Mouse (Mus musculus): ENCODE measurements around the gene Nptxr. TPM values are rescaled to one million over a fixed set of nuclear protein-coding genes. Genes with fewer than 3 reads are reported as not detected.

Nptxr gene
- polyA plus RNA-seq, 1 experiment: 9.7 TPM

- no peak overlapping the region for H3K4me3 ChIP-seq (ENCODE audit: insufficient read depth, low read length)
- no peaks in the 10 kb centered on the region for H3K4me1 ChIP-seq (ENCODE audit: control insufficient read depth, insufficient read depth, low read length)
- TF ChIP-seq POLR2A (IDR thresholded peaks at IDR 0.05; ENCODE audit: low read depth, low read length) (no peak), CTCF (IDR thresholded peaks at IDR 0.05; ENCODE audit: borderline replicate concordance, insufficient read depth, low read length) (no peak)
- no peak overlapping the region for H3K27ac ChIP-seq (ENCODE audit: insufficient read depth, low read length)
Observed at GRCm38 (mm10) chr15:79807050-79807449, 2.5 kb upstream of the Nptxr start.

GRCm38 (mm10) chr15:79805246-79805645, 680 bp upstream of the Nptxr start:
- H3K4me1 ChIP-seq (ENCODE audit: control insufficient read depth, insufficient read depth, low read length): no peaks in the 10 kb centered on the region
- TF ChIP-seq POLR2A (IDR thresholded peaks at IDR 0.05; ENCODE audit: low read depth, low read length) (no peak), CTCF (IDR thresholded peaks at IDR 0.05; ENCODE audit: borderline replicate concordance, insufficient read depth, low read length) (no peak)
- H3K4me3 ChIP-seq (ENCODE audit: insufficient read depth, low read length): no peak overlapping the region
- no peak overlapping the region for H3K27ac ChIP-seq (ENCODE audit: insufficient read depth, low read length)

- H3K4me1 ChIP-seq (ENCODE audit: control insufficient read depth, insufficient read depth, low read length): no peaks in the 10 kb centered on the region
- no peak overlapping the region for H3K27ac ChIP-seq (ENCODE audit: insufficient read depth, low read length)
- H3K4me3 ChIP-seq (ENCODE audit: insufficient read depth, low read length): peak overlapping the region; percentile 29
- no peak for TF ChIP-seq CTCF (IDR thresholded peaks at IDR 0.05; ENCODE audit: borderline replicate concordance, insufficient read depth, low read length)
- TF ChIP-seq POLR2A (IDR thresholded peaks at IDR 0.05; ENCODE audit: low read depth, low read length): no peak
Observed at GRCm38 (mm10) chr15:79803533-79804351, 824 bp downstream of the Nptxr start.

GRCm38 (mm10) chr15:79802304-79802703, 2.3 kb downstream of the Nptxr start:
- Histone ChIP-seq H3K27ac (ENCODE audit: insufficient read depth, low read length) (no peak overlapping the region), H3K4me3 (ENCODE audit: insufficient read depth, low read length) (no peak overlapping the region), H3K4me1 (ENCODE audit: control insufficient read depth, insufficient read depth, low read length) (no peaks in the 10 kb centered on the region)
- no peak for TF ChIP-seq CTCF (IDR thresholded peaks at IDR 0.05; ENCODE audit: borderline replicate concordance, insufficient read depth, low read length)
- TF ChIP-seq POLR2A (IDR thresholded peaks at IDR 0.05; ENCODE audit: low read depth, low read length): no peak

- Histone ChIP-seq H3K4me3 (ENCODE audit: insufficient read depth, low read length) (no peak overlapping the region), H3K27ac (ENCODE audit: insufficient read depth, low read length) (no peak overlapping the region), H3K4me1 (ENCODE audit: control insufficient read depth, insufficient read depth, low read length) (no peaks in the 10 kb centered on the region)
- TF ChIP-seq CTCF (IDR thresholded peaks at IDR 0.05; ENCODE audit: borderline replicate concordance, insufficient read depth, low read length) (no peak), POLR2A (IDR thresholded peaks at IDR 0.05; ENCODE audit: low read depth, low read length) (no peak)
Observed at GRCm38 (mm10) chr15:79801646-79802045, 2.9 kb downstream of the Nptxr start.

GRCm38 (mm10) chr15:79800701-79801100, 3.9 kb downstream of the Nptxr start:
- Histone ChIP-seq H3K4me1 (ENCODE audit: control insufficient read depth, insufficient read depth, low read length) (no peaks in the 10 kb centered on the region), H3K4me3 (ENCODE audit: insufficient read depth, low read length) (no peak overlapping the region), H3K27ac (ENCODE audit: insufficient read depth, low read length) (no peak overlapping the region)
- TF ChIP-seq CTCF (IDR thresholded peaks at IDR 0.05; ENCODE audit: borderline replicate concordance, insufficient read depth, low read length) (no peak), POLR2A (IDR thresholded peaks at IDR 0.05; ENCODE audit: low read depth, low read length) (no peak)

- Histone ChIP-seq H3K4me1 (ENCODE audit: control insufficient read depth, insufficient read depth, low read length) (no peaks in the 10 kb centered on the region), H3K4me3 (ENCODE audit: insufficient read depth, low read length) (no peak overlapping the region), H3K27ac (ENCODE audit: insufficient read depth, low read length) (no peak overlapping the region)
- TF ChIP-seq POLR2A (IDR thresholded peaks at IDR 0.05; ENCODE audit: low read depth, low read length) (no peak), CTCF (IDR thresholded peaks at IDR 0.05; ENCODE audit: borderline replicate concordance, insufficient read depth, low read length) (no peak)
Observed at GRCm38 (mm10) chr15:79798591-79798990, 6.0 kb downstream of the Nptxr start.

GRCm38 (mm10) chr15:79797680-79798079, 6.9 kb downstream of the Nptxr start:
- TF ChIP-seq CTCF (IDR thresholded peaks at IDR 0.05; ENCODE audit: borderline replicate concordance, insufficient read depth, low read length) (no peak), POLR2A (IDR thresholded peaks at IDR 0.05; ENCODE audit: low read depth, low read length) (no peak)
- H3K27ac ChIP-seq (ENCODE audit: insufficient read depth, low read length): no peak overlapping the region

GRCm38 (mm10) chr15:79797096-79797495, 7.5 kb downstream of the Nptxr start:
- TF ChIP-seq POLR2A (IDR thresholded peaks at IDR 0.05; ENCODE audit: low read depth, low read length) (no peak), CTCF (IDR thresholded peaks at IDR 0.05; ENCODE audit: borderline replicate concordance, insufficient read depth, low read length) (no peak)
- Histone ChIP-seq H3K27ac (ENCODE audit: insufficient read depth, low read length) (no peak overlapping the region), H3K4me1 (ENCODE audit: control insufficient read depth, insufficient read depth, low read length) (no peaks in the 10 kb centered on the region), H3K4me3 (ENCODE audit: insufficient read depth, low read length) (no peak overlapping the region)

More at GRCm38 (mm10) chr15:79797680-79798079, 6.9 kb downstream of the Nptxr start:
- H3K4me1 ChIP-seq (ENCODE audit: control insufficient read depth, insufficient read depth, low read length): no peaks in the 10 kb centered on the region
- no peak overlapping the region for H3K4me3 ChIP-seq (ENCODE audit: insufficient read depth, low read length)

- H3K27ac ChIP-seq (ENCODE audit: insufficient read depth, low read length): no peak overlapping the region
- no peaks in the 10 kb centered on the region for H3K4me1 ChIP-seq (ENCODE audit: control insufficient read depth, insufficient read depth, low read length)
- TF ChIP-seq CTCF (IDR thresholded peaks at IDR 0.05; ENCODE audit: borderline replicate concordance, insufficient read depth, low read length): no peak
- no peak for TF ChIP-seq POLR2A (IDR thresholded peaks at IDR 0.05; ENCODE audit: low read depth, low read length)
- H3K4me3 ChIP-seq (ENCODE audit: insufficient read depth, low read length): no peak overlapping the region
Observed at GRCm38 (mm10) chr15:79796256-79796655, 8.3 kb downstream of the Nptxr start.

Data from embryonic fibroblast, embryonic 13.5 days (primary cell).